Mouse (Mus musculus) hindbrain, embryonic 14.5 days (tissue): ENCODE data around the gene Lce1h. TPM values are rescaled to one million over a fixed set of nuclear protein-coding genes. Genes with fewer than 3 reads are reported as not detected.

Experiments
- ATAC-seq: fragments of 200-750 bp; cut with Nextera tagmentation; 2 replicates; pipeline ENCODE4 v1.8.0; 2017; ENCODE audit warnings: moderate number of reproducible peaks, mild to moderate bottlenecking, moderate TSS enrichment, moderate library complexity; ENCODE audit not compliant: low FRiP score
- DNase-seq: peaks from one replicate; pipeline ENCODE4 v3.0.0-alpha.2; 2015; ENCODE audit warnings: low spot score
- H3K27ac ChIP-seq: fragments of 300-500 bp; sonication (generic); 2 replicates; pipeline ENCODE4 v1.5.1; 2014; ENCODE audit warnings: mild to moderate bottlenecking, moderate library complexity
- H3K27me3 ChIP-seq: fragments of 300-500 bp; sonication (generic); 2 replicates; pipeline ENCODE4 v1.6.1; 2014; ENCODE audit warnings: mild to moderate bottlenecking, low read length, mixed read lengths; ENCODE audit not compliant: control insufficient read depth, insufficient read depth
- H3K36me3 ChIP-seq: fragments of 300-500 bp; sonication (generic); replicated peaks from 2 replicates; pipeline ENCODE4 v1.6.1; 2014; ENCODE audit not compliant: control insufficient read depth, insufficient read depth
- H3K4me1 ChIP-seq: fragments of 300-500 bp; sonication (generic); replicated peaks from 2 replicates; pipeline ENCODE4 v1.6.1; 2014; ENCODE audit warnings: antibody characterized with exemption, low read length, mixed read lengths; ENCODE audit not compliant: control insufficient read depth, insufficient read depth
- H3K4me2 ChIP-seq: fragments of 300-500 bp; sonication (generic); replicated peaks from 2 replicates; pipeline ENCODE4 v1.6.1; 2014; ENCODE audit warnings: mild to moderate bottlenecking, moderate library complexity
- H3K4me3 ChIP-seq: fragments of 300-500 bp; sonication (generic); replicated peaks from 2 replicates; pipeline ENCODE4 v1.5.1; 2014; ENCODE audit warnings: mild to moderate bottlenecking, low read length
- H3K9ac ChIP-seq: fragments of 300-500 bp; sonication (generic); 2 replicates; pipeline ENCODE4 v1.6.1; 2014
- H3K9me3 ChIP-seq: fragments of 300-500 bp; sonication (generic); 2 replicates; pipeline ENCODE4 v1.6.1; 2016; ENCODE audit warnings: low read length; ENCODE audit not compliant: control insufficient read depth
- polyA plus RNA-seq: library from polyadenylated mRNA; unstranded; fragments of >200 nt; fragmentation: Nextera tagmentation; extraction: Ambion mirVana; gene quantifications from 2 replicates; pipeline ENCODE4 v1.2.1, GENCODE M21; 2014

Gene Lce1h
- polyA plus RNA-seq, 1 experiment from 2014 or later = not detected

- Histone ChIP-seq H3K9me3 (no peaks in the 10 kb centered on the region), H3K36me3 (no peaks in the 10 kb centered on the region), H3K4me2 (no peak overlapping the region), H3K4me3 (no peak overlapping the region), H3K27me3 (no peaks in the 10 kb centered on the region), H3K4me1 (no peaks in the 10 kb centered on the region), H3K27ac (no peak overlapping the region), H3K9ac (no peak overlapping the region)
- no peak for DNase-seq
- ATAC-seq = no peak
These were observed 49.7 kb downstream of the Lce1h start for GRCm38 (mm10) chr3:92715122-92715521.

Other genes starting within 250 kb of the Lce1h start
- not detected in 2 replicates for gene 2310046K23Rik, start 230.6 kb downstream of the Lce1h start, polyA plus RNA-seq
- not detected in 2 replicates for gene Ivl, start 191.3 kb downstream of the Lce1h start, polyA plus RNA-seq
- gene Smcp, start 176.1 kb downstream of the Lce1h start, polyA plus RNA-seq = not detected in 2 replicates
- not detected in 2 replicates for gene 2210017I01Rik, start 157.6 kb downstream of the Lce1h start, polyA plus RNA-seq
- not detected in 2 replicates for gene Lce6a, start 143.4 kb downstream of the Lce1h start, polyA plus RNA-seq
- not detected in 2 replicates for gene Lce1a1, start 116.8 kb downstream of the Lce1h start, polyA plus RNA-seq
- gene Lce1b, start 108.1 kb downstream of the Lce1h start, polyA plus RNA-seq = not detected in 2 replicates
- gene Lce1a2, start 94.8 kb downstream of the Lce1h start, polyA plus RNA-seq = not detected in 2 replicates
- gene Lce1c, start 85.8 kb downstream of the Lce1h start, polyA plus RNA-seq = not detected in 2 replicates
- not detected in 2 replicates for gene Lce1d, start 77.9 kb downstream of the Lce1h start, polyA plus RNA-seq
- not detected in 2 replicates for gene Lce1e, start 56.0 kb downstream of the Lce1h start, polyA plus RNA-seq
- gene Lce1f, start 44.7 kb downstream of the Lce1h start, polyA plus RNA-seq = not detected in 2 replicates
- not detected in 2 replicates for gene Gm38119, start 26.0 kb downstream of the Lce1h start, polyA plus RNA-seq
- not detected in 2 replicates for gene Lce1g, start 12.7 kb downstream of the Lce1h start, polyA plus RNA-seq
- gene Lce1i, start 13.8 kb upstream of the Lce1h start, polyA plus RNA-seq = not detected in 2 replicates
- gene Lce1j, start 25.4 kb upstream of the Lce1h start, polyA plus RNA-seq = not detected in 2 replicates
- not detected in 2 replicates for gene Lce1k, start 42.8 kb upstream of the Lce1h start, polyA plus RNA-seq
- gene Kprp, start 62.2 kb upstream of the Lce1h start, polyA plus RNA-seq = not detected in 2 replicates
- not detected in 2 replicates for gene Lce1l, start 86.2 kb upstream of the Lce1h start, polyA plus RNA-seq
- not detected in 2 replicates for gene 2310050C09Rik, start 105.2 kb upstream of the Lce1h start, polyA plus RNA-seq
- gene Lce3a, start 161.2 kb upstream of the Lce1h start, polyA plus RNA-seq = not detected in 2 replicates
- not detected in 2 replicates for gene Lce3b, start 167.9 kb upstream of the Lce1h start, polyA plus RNA-seq
- not detected in 2 replicates for gene Lce3c, start 179.4 kb upstream of the Lce1h start, polyA plus RNA-seq
- gene Lce3d, start 192.3 kb upstream of the Lce1h start, polyA plus RNA-seq = not detected in 2 replicates
- gene Lce3e, start 202.0 kb upstream of the Lce1h start, polyA plus RNA-seq = not detected in 2 replicates
- gene Lce3f, start 227.2 kb upstream of the Lce1h start, polyA plus RNA-seq = not detected in 2 replicates